Mouse (Mus musculus) hindbrain, embryonic 12.5 days (tissue): Measurements from ENCODE around the gene Trim11. TPM values are rescaled to one million over a fixed set of nuclear protein-coding genes. Genes with fewer than 3 reads are reported as not detected.

Experiments used
- ATAC-seq: fragments of 200-750 bp; cut with Nextera tagmentation; 2 replicates; pipeline ENCODE4 v1.8.0; 2017; ENCODE audit warnings: moderate TSS enrichment; ENCODE audit not compliant: low FRiP score
- H3K27ac ChIP-seq: fragments of 300-500 bp; sonication (generic); 2 replicates; pipeline ENCODE4 v1.5.1; 2016; ENCODE audit warnings: mild to moderate bottlenecking
- H3K27me3 ChIP-seq: fragments of 300-500 bp; sonication (generic); 2 replicates; pipeline ENCODE4 v1.6.1; 2016; ENCODE audit warnings: mild to moderate bottlenecking
- H3K36me3 ChIP-seq: fragments of 300-500 bp; sonication (generic); 2 replicates; pipeline ENCODE4 v1.6.1; 2016; ENCODE audit warnings: mild to moderate bottlenecking
- H3K4me1 ChIP-seq: fragments of 300-500 bp; sonication (generic); 2 replicates; pipeline ENCODE4 v1.6.1; 2016
- H3K4me2 ChIP-seq: fragments of 300-500 bp; sonication (generic); replicated peaks from 2 replicates; pipeline ENCODE4 v1.6.1; 2016; ENCODE audit warnings: mild to moderate bottlenecking
- H3K4me3 ChIP-seq: fragments of 300-500 bp; sonication (generic); 2 replicates; pipeline ENCODE4 v1.5.1; 2016; ENCODE audit warnings: mild to moderate bottlenecking
- H3K9ac ChIP-seq: fragments of 300-500 bp; sonication (generic); 2 replicates; pipeline ENCODE4 v1.6.1; 2016; ENCODE audit warnings: mild to moderate bottlenecking, moderate library complexity
- H3K9me3 ChIP-seq: fragments of 300-500 bp; sonication (generic); replicated peaks from 2 replicates; pipeline ENCODE4 v1.6.1; 2016; ENCODE audit warnings: mild to moderate bottlenecking
- WGBS: fragments of 180-500 bp; shearing (Covaris S2); methylation state at CpG from one replicate; pipeline ENCODE4 v1.1.7; 2016; 5-methylcytosine and 5-hydroxymethylcytosine counted together
- polyA plus RNA-seq: library from polyadenylated mRNA; unstranded; fragments of >200 nt; fragmentation: Nextera tagmentation; extraction: Ambion mirVana; gene quantifications from 2 replicates; pipeline ENCODE4 v1.2.1, GENCODE M21; 2016

Gene Trim11
- polyA plus RNA-seq, 1 experiment from 2014 or later: 19.3 TPM

- WGBS: 93% methylated on average over 3 of the region's 3 CpGs
- no peaks in the 10 kb centered on the region for H3K27me3 ChIP-seq
- ATAC-seq: no peak
- no peak overlapping the region for H3K9ac ChIP-seq
- peaks cover 11% of the 10 kb centered on the region for H3K4me1 ChIP-seq
- H3K4me2 ChIP-seq: no peak overlapping the region
- no peaks in the 10 kb centered on the region for H3K9me3 ChIP-seq
- H3K27ac ChIP-seq: no peak overlapping the region
- no peak overlapping the region for H3K4me3 ChIP-seq
- H3K36me3 ChIP-seq: peaks cover 81% of the 10 kb centered on the region
These were observed 7.5 kb downstream of the Trim11 start for GRCm38 (mm10) chr11:58985299-58985917.

DNA sequence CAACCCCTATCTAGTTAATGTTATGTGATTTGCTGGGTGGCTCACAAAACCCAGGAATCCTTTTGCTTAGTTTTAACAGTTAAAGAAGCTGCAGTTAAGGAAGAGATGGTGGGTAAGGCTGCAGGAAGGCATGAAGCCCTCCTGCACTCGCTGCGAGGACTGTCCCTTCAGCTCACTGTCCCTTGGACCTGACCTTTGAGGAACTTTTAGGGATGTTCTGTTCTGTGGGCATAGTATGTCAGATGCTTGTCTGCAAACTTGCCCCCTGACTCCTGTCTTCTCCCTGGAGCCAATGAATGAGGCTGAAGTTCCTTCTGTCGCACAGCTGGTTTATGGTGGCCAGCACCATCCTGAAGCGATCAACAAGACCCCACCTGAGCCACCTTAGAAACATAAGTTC, 11.3 kb downstream of the Trim11 start:
- Histone ChIP-seq H3K36me3 (peaks cover 70% of the 10 kb centered on the region), H3K9me3 (no peaks in the 10 kb centered on the region), H3K4me3 (no peak overlapping the region), H3K4me2 (no peak overlapping the region), H3K4me1 (peaks cover 1% of the 10 kb centered on the region; the same call in 1 of the 2 replicates), H3K27ac (no peak overlapping the region), H3K27me3 (peaks cover 12% of the 10 kb centered on the region), H3K9ac (no peak overlapping the region)
- 95% methylated on average over 4 of the region's 4 CpGs for WGBS
- ATAC-seq: no peak

DNA sequence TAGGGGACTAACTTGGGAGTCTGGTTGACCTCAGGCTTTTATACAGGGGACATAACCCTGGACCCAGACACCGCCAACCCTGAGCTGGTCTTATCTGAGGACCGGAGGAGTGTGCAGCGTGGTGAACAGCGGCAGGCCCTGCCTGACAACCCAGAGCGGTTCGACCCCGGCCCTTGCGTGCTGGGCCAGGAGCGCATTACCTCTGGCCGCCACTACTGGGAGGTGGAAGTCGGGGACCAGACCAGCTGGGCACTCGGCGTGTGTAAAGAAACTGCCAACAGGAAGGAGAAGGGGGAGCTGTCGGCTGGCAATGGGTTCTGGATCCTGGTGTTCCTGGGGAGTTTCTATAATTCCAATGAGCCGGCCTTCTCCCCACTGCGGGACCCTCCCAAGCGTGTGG, 12.2 kb downstream of the Trim11 start:
- H3K27ac ChIP-seq: no peak overlapping the region
- H3K36me3 ChIP-seq: peaks cover 61% of the 10 kb centered on the region
- no peaks in the 10 kb centered on the region for H3K9me3 ChIP-seq
- peaks cover 7% of the 10 kb centered on the region; the same call in 1 of the 2 replicates for H3K4me1 ChIP-seq
- no peak overlapping the region for H3K4me2 ChIP-seq
- H3K4me3 ChIP-seq: no peak overlapping the region
- WGBS: 89% methylated on average over 17 of the region's 17 CpGs
- ATAC-seq: no peak
- H3K9ac ChIP-seq: no peak overlapping the region
- H3K27me3 ChIP-seq: peaks cover 22% of the 10 kb centered on the region

GRCm38 (mm10) chr11:58990794-58991193, 12.9 kb downstream of the Trim11 start:
- Histone ChIP-seq H3K9me3 (no peaks in the 10 kb centered on the region), H3K36me3 (peaks cover 55% of the 10 kb centered on the region), H3K27ac (no peak overlapping the region), H3K4me1 (peaks cover 7% of the 10 kb centered on the region; the same call in 1 of the 2 replicates), H3K27me3 (peaks cover 28% of the 10 kb centered on the region), H3K9ac (no peak overlapping the region), H3K4me3 (no peak overlapping the region), H3K4me2 (no peak overlapping the region)
- no peak for ATAC-seq
- 87% methylated on average over 9 of the region's 9 CpGs for WGBS

DNA sequence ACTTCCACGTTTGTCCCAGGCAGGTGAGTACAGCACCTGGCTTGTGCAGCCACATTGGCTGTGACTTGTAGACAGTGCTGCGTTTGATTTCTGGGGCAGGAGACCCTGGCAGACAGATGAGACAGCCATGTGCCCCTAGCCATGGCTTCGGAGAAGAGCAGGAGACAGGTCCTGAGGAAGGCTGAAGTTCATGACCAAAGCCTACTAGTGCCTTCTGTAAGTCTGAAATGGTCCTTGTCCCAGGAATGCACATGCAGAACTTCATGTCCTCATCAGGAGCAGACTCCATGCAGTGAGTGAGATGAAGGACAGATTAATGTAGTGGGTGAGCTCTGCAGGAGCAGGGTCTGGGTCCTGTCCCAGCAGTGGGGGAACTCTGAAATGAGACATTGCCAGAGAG, 14.0 kb downstream of the Trim11 start:
- peaks cover 43% of the 10 kb centered on the region for H3K36me3 ChIP-seq
- peaks cover 7% of the 10 kb centered on the region; the same call in 1 of the 2 replicates for H3K4me1 ChIP-seq
- no peak overlapping the region for H3K27ac ChIP-seq
- no peak overlapping the region for H3K4me3 ChIP-seq
- H3K9ac ChIP-seq: no peak overlapping the region
- no peak overlapping the region for H3K4me2 ChIP-seq
- peaks cover 37% of the 10 kb centered on the region for H3K27me3 ChIP-seq
- no peaks in the 10 kb centered on the region for H3K9me3 ChIP-seq
- WGBS: 84% methylated on average over 3 of the region's 3 CpGs
- no peak for ATAC-seq

- Histone ChIP-seq H3K27me3 (peaks cover 43% of the 10 kb centered on the region), H3K9me3 (no peaks in the 10 kb centered on the region), H3K36me3 (peaks cover 31% of the 10 kb centered on the region), H3K4me3 (no peak overlapping the region), H3K27ac (no peak overlapping the region), H3K9ac (no peak overlapping the region), H3K4me1 (peaks cover 7% of the 10 kb centered on the region; the same call in 1 of the 2 replicates), H3K4me2 (no peak overlapping the region)
- no peak for ATAC-seq
- 87% methylated on average over 6 of the region's 6 CpGs for whole genome bisulfite sequencing
These were observed 15.3 kb downstream of the Trim11 start for GRCm38 (mm10) chr11:58993091-58993670.

DNA sequence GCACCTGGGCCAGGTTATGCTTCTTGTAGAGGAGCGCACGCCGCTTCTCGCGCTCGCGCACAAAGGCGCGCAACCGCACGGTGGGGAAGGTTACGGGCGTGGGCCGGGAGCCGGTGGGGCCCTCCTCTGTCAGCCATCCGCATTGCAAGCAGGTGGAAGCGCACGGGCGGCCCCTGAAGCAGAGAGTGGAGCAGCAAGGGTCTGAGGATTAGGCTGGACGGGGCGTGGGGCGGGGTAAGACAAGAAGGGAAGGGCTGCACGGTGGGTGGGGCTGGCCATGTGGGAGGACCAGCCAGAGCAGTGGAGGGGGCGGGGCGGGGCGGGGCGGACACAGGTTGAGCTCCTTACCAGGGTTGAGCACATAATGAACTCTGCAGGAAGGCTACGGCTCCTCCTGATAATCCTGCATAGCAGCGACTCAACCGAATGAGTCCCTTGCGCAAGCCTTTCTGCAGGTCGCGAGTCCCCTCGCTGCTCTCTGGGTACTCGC, 16.5 kb downstream of the Trim11 start:
- peak; percentile 58; the same call in 1 of the 2 replicates for ATAC-seq
- peak overlapping the region; percentile 53 for H3K9ac ChIP-seq
- under 1% methylated on average over 28 of the region's 35 CpGs for WGBS

DNA sequence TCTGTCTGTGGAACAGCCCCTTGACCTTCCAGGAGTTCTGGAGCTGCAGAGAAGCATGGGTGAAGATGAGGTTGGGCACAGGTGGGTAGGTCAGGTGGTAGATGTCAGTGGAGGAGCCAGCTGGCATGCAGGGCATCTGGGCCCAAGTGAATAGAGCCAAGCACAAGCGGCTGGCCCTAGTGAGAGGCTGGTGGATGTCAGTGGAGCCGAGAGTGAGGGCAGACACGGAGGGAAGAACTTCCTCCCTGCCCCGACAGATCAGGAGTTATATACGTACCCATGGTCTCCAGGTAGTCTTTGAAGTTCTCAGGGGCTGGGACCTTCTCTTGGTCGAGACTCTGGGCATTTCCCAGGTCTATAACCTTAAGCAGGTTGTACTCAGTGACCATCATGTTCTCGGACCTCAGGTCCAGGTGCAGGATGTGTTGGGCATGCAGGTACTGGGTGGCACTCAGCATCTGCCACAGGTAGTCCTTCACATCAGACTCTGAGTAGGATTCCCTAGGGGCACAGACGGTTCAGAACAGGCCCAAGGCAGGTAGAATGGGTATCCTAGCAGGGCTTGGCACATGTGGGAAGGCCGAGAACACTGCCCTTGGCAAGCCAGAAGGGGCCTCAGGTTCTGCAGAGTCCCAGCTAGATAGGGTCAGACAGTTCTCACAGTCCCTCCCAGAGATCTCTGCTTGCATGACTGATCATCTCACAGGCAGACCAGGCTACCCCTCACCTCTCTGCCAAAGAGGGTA, 17.3 kb downstream of the Trim11 start:
- WGBS: 77% methylated on average over 9 of the region's 9 CpGs
- Histone ChIP-seq H3K4me2 (0 out of 2 replicates have a peak overlapping the region, but pooled peaks have one; percentile 69), H3K4me1 (peaks cover 7% of the 10 kb centered on the region; the same call in 1 of the 2 replicates), H3K9ac (no peak overlapping the region), H3K9me3 (no peaks in the 10 kb centered on the region), H3K4me3 (no peak overlapping the region), H3K27me3 (peaks cover 43% of the 10 kb centered on the region), H3K36me3 (peaks cover 11% of the 10 kb centered on the region), H3K27ac (no peak overlapping the region)
- no peak for ATAC-seq

More for the DNA sequence above, 16.5 kb downstream of the Trim11 start:
- Histone ChIP-seq H3K27me3 (peaks cover 43% of the 10 kb centered on the region), H3K4me2 (peak overlapping the region; percentile 69), H3K36me3 (peaks cover 19% of the 10 kb centered on the region), H3K4me1 (peaks cover 7% of the 10 kb centered on the region; the same call in 1 of the 2 replicates), H3K9me3 (no peaks in the 10 kb centered on the region), H3K27ac (no peak overlapping the region), H3K4me3 (peak overlapping the region; percentile 38)

DNA sequence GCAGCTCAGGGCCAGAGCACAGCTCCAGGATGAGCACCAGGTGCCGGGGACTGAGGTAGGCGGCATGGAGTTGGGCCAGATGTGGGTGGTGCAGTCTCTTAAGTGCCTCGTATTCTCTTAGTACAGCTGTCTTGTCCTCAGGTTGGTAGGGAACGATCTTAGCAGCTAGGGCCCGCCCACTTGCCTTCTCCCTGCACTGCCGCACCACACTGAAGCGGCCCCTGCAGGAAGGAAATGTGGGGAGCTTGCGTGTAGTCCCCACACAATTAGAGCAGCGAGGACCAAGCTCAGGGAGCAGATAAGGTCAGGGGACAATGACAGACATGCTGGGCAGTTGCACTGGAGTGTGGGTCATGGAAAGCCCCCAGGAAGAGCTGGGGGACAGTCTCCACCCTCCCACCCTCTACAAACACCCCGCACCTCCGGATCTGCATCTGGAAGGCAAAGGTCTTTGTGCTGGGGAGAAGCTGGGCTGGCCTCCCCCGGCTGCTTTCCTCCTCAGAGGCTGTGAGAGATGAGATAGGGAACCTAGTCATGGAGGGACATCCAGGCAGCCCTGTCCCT, 18.0 kb downstream of the Trim11 start:
- H3K4me2 ChIP-seq: no peak overlapping the region
- ATAC-seq: no peak
- H3K27me3 ChIP-seq: peaks cover 43% of the 10 kb centered on the region
- peaks cover 7% of the 10 kb centered on the region; the same call in 1 of the 2 replicates for H3K4me1 ChIP-seq
- no peak overlapping the region for H3K27ac ChIP-seq
- WGBS: 56% methylated on average over 12 of the region's 12 CpGs
- H3K4me3 ChIP-seq: no peak overlapping the region
- 0 out of 2 replicates have a peak, but pooled peaks cover 5% of the 10 kb centered on the region for H3K36me3 ChIP-seq
- no peaks in the 10 kb centered on the region for H3K9me3 ChIP-seq
- H3K9ac ChIP-seq: no peak overlapping the region

DNA sequence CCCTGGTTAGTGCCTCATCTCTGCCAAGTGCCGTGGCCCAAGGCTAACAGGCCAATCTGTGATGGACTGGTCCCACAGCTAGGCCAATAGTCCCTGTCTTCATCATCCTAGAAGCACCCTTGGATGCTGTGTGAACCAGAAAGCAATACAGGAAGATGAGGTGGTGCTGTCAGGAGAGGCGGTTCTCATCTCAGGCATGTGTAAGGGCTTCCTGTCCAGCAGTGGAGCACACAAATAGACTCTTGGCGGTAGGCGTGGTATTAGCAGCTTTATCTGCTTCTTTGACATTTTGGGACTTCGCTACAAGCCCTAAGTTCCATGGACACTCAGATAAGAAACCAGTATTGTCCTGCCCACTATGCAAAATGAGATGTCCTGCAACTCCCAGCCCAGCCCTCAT, 19.6 kb downstream of the Trim11 start:
- Histone ChIP-seq H3K4me1 (peaks cover 7% of the 10 kb centered on the region; the same call in 1 of the 2 replicates), H3K9me3 (no peaks in the 10 kb centered on the region), H3K4me3 (no peak overlapping the region), H3K4me2 (no peak overlapping the region), H3K27me3 (peaks cover 43% of the 10 kb centered on the region), H3K9ac (no peak overlapping the region), H3K27ac (no peak overlapping the region), H3K36me3 (no peaks in the 10 kb centered on the region)
- ATAC-seq: no peak
- WGBS: 93% methylated on average over 5 of the region's 5 CpGs

DNA sequence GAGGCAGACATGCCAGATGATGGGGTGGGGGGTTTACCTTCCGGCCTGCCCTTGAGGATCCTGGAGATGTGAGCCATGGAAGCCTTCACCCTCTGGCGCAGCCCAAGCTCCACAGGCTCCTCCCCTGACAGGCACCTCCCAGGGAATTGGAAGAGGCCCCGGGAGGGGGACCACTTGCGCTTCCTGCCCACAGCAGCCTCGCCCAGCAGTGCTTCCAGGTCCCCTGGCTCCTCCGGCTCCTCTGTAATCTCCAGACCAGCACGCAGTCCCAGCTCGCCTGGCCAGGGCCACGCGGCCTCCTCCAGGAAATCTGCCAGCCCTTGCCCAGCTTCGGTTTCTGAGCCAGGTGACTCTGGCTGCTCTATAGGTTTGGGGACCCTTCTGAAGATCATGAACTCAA, 21.3 kb downstream of the Trim11 start:
- Histone ChIP-seq H3K27ac (no peak overlapping the region), H3K4me2 (no peak overlapping the region), H3K4me3 (no peak overlapping the region), H3K9ac (no peak overlapping the region), H3K9me3 (no peaks in the 10 kb centered on the region), H3K36me3 (no peaks in the 10 kb centered on the region), H3K4me1 (peaks cover 6% of the 10 kb centered on the region; the same call in 1 of the 2 replicates), H3K27me3 (peaks cover 30% of the 10 kb centered on the region)
- WGBS: 66% methylated on average over 11 of the region's 11 CpGs
- ATAC-seq: no peak

DNA sequence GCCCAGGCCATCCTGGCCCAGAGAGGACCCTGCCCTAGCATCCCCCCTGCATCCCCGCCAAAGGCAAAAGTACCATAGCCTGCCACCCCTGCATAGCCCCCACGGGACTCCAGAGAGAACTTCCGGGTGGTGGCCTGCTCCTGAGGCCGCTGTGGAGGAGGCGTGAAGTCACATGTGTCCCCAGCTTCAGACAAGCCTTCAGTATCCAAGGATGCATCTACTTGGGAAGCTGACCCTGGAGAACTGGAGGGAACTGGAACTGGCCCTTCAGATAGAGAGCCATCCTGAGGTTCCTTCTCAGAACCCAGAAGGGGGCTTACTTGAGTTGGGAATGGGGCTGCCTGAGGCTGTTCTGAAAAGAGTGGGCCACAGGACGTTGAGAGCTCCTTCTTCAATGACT, 21.9 kb downstream of the Trim11 start:
- H3K4me1 ChIP-seq: no peaks in the 10 kb centered on the region
- no peak overlapping the region for H3K4me3 ChIP-seq
- ATAC-seq: no peak
- H3K9me3 ChIP-seq: no peaks in the 10 kb centered on the region
- no peaks in the 10 kb centered on the region for H3K36me3 ChIP-seq
- 80% methylated on average over 6 of the region's 6 CpGs for WGBS
- no peak overlapping the region for H3K27ac ChIP-seq
- H3K9ac ChIP-seq: no peak overlapping the region
- peaks cover 24% of the 10 kb centered on the region for H3K27me3 ChIP-seq
- no peak overlapping the region for H3K4me2 ChIP-seq
